Mouse (Mus musculus) mouse embryonic stem cell (cell line): ENCODE measurements around the gene Map1s.

Experiments
- in situ Hi-C, 2 experiments: fragments of 300-500 bp; cut with MboI; formaldehyde crosslinking; loops; 1 replicate in 1 of 2; 3 replicates in 1 of 2; pipeline ENCODE4 v1.14.3; 2019 to 2020; ENCODE audit warnings: low sequenced_read_pairs in 2 of 2, low pct_unique_long_range_greater_than_20kb in 1 of 2, mixed read lengths in 1 of 2; ENCODE audit not compliant: unreplicated experiment in 1 of 2

Gene Map1s

DNA sequence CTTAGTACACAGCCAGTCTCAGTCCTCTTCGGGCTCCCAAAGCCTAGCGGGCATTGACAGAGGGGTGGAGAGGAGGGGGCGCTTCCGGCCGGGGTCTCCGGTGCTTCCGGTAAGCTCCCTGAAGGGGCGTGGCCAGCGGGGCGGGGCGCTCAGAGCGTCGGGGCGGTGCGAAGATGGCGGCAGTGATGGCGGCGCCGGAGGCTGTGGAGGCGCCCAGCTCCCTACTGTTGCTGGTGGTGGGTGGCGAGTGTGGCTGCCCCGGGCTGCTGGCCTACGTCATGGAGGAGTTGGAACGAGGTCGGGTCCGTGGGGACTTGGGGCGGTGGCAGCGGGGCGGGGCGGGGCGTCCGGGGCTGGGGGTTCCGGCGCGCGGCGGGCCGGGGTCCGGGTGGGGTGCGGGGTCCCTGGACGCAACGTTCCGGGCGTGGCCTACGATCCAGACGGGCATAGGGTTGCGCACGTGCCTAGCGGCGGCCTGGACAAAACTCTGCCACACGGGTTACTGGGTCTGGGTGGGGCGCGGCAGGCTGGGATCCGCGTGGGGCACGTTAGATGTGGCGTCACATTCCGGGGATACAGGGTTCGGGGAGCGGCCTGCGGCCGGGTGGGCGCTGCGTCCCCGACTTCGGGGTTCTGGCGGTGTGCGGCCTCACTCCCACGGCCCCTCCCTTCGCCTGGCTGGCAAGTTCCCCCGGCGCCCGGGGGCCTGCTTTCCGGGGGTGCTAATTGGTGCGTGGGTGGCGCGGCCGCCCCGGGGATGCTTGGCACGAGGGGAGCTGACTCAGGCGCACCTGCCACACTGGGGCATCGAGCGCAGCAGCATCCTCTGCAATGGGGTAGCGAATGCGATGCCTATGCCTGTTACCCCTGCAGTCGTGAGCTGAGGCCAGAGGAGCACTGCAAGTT lies at the start of gene Map1s:
Map1s (plus strand) TSS at position 102 of the 906 bp plus-strand sequence.
- in situ Hi-C loops = no loop called here

DNA sequence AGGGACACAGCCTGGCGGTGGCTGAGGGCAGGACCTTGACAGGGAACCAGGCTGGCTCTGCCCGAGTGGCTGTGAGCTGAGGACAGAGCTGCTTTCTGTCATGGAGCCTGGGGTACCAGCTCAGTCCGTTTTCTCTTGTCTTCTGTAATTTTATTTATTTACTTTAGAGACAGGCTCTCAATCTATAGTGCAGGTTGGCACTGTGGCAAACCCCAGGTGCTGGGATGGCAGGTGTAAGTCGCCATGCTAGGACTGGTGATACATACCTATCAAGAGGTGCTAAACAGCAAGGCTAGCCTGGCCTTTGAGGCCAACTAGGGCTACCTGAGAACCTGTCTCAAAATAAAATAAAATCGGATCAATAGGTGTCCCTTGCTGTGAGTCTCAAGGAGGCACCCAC lies 49.7 kb upstream of the Map1s start:
- in situ Hi-C loops = no loop called here

DNA sequence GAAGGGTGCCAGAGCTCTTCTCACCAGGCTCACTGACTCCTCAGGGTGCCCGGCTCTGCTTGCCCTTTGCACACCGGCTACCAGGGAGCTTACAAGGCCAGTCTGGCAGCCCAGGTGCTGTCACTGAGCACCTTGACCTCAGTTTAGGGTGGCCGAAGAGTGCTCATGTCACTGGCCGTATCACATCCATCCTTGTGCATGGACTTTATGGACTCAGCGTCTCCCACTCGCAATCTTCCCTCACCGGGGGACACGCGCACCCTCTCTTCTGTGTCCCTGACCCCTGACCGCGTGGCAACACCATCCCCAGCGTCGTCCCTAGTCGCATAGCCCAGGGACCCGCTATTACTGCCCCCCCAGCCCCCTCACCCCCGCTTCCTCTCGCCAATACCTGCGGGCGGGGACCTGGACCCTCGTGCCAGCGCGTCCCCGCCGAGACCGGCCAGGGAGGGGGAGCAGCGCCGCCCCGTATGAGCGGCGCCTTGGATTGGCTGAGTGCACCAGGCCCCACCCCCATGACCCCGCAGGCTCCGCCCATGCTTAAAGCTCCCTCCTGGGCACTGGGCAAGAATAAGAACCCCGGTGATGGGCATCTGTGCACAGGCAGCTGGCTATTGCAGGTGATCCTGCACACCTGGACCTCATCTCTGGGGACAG lies 49.1 kb upstream of the Map1s start:
- in situ Hi-C loops = no loop called here

GRCm38 (mm10) chr8:70857516-70857915 lies 48.2 kb upstream of the Map1s start:
- in situ Hi-C loops = no loop called here

DNA sequence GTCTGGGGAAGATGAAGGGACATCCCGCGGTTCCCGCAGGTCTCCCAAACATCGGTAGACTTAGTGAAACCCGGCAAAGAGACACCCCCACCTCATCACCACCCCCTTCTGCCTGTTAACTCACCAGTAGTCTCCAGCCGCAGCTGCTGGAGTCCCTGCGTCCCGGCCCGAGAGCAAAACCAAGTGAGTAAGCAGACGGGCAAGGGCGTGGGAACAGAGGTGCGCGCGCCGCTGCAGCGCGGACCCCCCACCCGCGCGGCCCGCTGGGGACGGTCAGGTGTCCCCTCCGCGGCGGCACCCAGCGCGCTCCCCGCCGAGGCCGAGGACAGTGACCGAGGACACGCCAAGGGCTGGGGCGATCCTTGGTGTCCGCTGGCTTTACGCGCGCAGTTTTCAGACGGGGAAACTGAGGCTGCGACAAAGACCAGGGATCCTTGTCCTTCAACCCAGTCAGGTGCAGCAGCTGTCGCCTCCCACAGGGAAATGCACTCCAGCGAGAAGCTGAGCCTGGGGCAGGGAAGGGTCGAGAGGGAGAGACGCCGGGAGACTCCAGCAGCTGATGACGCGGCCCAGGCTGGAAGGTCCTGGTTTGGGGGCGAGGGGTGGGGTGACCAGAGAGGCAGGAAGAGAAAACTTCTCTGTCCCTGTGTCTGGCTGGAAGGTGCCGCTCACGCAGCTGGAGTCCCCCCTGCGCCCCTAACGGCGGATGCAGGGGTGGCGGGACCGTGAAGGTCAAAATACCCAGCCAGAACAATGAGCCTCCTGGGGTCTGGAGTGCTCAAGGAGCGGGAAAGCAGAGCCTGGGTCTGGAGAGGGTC lies 42.7 kb upstream of the Map1s start, which contains the start of gene Kcnn1:
Kcnn1 (minus strand) TSS at position 435 of the 818 bp plus-strand sequence.
- in situ Hi-C loops = no loop called here

DNA sequence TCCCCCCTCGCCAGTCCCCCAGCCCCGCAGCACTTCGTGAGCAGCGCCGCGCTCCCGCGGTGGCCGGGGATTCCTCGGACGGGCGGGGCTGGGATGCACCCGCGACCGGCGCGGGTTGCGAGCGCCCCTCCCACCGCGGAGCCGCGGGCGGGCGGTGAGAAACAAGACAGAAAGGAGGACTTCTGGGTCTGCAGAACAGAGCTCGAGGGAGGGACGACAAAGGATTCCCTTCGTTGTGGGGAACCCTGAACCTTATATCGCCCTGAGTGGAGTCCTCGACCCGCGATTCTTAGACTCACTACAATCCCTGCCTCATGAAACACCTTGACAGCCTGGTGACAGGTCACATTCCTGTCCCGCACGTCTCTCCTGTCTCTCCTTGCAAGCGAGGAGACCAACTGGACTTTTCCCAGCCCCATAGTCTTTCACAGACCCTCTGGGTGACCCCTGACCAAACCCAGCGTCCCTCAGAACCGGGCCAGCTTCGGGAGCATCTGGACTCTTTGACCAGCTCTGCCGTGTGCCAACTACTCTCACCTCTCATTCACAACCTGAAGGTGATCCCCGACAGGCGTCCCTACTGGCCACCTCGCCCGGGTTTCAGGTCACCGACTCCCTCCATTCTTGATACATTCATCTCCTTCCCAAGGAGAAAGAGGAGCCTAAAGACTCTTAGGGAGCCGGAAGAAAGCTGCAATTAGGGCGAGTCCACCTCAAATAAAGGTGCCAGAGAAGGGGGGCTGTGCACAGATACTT lies 41.6 kb upstream of the Map1s start:
- in situ Hi-C loops = no loop called here

DNA sequence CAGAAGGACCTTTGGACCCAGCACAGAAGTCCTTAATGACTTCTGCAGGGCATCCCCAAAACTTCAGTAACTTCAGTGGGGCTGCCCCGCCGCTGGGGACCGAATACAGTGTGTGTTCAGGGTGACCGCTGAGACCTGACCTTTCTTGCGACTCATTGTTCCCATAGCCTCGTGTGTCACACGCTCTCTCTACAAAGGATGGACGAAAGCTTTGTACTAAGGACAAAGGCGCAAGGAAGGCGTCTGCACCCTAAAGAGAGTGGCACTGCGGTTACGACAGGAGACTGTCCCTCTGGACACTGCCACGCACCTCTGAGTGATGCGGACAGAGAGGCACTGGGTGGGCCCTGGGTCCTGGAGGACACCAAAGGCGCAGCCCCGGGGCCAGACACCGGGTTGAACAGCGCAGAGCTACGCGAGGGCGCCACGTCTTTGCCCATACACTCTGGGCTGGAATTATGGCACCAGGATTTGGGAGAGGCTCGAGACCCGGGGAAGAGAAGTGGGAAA lies 41.0 kb upstream of the Map1s start:
- in situ Hi-C loops = no loop called here

DNA sequence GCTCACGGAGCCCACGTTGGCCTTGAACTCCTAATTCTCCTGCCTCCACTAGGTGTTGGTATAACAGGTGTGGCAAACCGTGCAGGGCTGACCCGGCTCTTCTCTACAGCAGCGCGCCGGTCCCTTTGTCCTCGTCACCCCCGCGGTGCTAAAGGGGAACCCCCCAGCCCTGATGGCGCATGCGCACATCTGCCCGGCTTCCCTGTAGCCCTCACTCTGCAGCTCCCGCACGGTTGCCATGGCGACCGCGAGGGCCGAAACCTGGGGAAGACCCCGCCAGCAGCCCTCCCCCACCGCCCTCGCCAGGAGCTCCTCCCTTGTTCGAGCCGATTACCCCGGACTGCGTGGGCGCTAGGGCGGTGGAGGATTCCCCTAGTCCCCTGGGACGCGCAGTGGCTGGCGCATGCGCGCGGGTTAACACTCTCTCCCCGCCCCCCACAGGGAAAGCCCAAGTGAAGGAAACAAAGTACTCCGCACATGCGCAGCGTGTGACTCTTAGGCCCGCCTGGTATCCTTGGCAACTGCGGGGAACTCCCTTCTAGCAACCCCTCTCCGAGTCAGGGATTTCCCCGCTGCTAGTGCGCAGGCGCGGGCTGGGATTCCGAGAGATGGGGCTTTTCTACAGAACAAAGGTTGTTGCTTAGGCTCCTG lies 40.3 kb upstream of the Map1s start:
- in situ Hi-C loops = no loop called here

GRCm38 (mm10) chr8:70866001-70866520 lies 39.7 kb upstream of the Map1s start:
- in situ Hi-C loops = no loop called here

DNA sequence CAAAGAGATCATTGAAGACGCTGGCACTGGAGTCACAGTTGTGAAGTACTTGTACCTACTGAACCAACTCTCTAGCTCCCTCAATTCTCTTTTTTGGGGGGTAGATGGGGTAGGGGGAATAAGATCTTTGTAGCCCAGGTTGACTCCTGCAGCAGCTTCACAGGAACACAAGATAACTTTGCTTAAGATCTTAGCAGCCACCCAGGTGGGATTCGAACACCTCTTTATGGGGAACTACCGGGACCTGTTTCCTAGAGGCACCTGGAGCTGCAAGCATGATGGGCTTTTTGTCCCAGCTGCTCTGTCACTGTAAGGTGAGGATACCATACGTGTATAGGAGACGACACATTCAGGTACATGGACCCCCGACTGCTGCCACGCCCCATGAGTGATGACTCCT lies 39.2 kb upstream of the Map1s start:
- in situ Hi-C loops = no loop called here

DNA sequence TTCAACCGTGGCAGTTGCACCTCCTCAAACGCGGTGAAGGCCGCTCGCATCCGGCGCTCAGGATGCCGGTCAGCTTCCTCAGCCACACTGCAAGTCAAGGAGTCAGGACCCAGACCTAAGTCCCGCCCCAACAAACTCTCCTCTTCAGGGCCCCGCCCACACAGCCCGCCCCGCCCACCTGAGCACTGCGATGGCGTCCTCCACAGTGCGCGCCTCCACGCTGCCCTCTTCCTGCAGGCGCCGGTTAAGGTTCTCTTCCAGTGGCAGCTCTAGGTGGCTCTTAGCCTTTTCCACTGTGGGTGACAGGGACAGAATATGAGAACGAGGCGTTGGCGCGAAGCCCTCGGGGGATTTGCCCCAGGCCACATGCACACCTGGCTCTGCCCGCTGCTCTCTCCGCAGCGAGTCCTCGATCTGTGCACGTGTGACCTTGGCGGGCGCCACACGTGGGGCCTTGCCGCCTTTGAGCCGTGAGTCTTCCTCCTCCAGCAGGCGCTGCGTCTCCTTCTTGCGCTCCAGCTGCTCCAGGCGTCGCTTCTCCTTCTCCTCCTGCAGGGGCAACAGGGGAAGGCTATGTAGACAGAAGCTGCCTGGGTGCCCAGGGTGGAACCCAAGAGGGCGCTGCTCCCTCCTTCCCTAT lies 37.1 kb upstream of the Map1s start:
- in situ Hi-C loops = no loop called here

DNA sequence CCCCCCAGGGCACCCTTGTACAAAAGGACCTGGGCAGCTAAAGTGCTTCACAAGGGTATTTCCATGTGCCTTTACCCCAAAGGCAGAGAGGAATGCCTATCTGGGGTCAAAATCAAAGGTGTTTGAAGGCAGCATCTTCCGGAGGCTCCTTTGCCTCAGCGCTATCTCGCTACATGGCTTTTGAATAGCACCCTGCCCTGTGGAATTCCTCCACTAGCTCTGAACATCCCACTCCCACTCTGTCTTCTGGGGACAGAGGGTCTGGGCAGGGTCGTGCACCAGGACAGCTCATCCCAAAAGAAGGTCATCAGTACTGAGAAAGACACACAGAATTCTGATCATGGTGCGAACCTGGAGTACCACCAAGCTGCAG lies 36.5 kb upstream of the Map1s start:
- in situ Hi-C loops = no loop called here

- in situ Hi-C loops = no loop called here
Observed at GRCm38 (mm10) chr8:70869601-70870041, 36.1 kb upstream of the Map1s start.

GRCm38 (mm10) chr8:70871195-70871807 lies 34.4 kb upstream of the Map1s start:
- in situ Hi-C loops = no loop called here

GRCm38 (mm10) chr8:70872643-70873363 lies 32.9 kb upstream of the Map1s start:
- in situ Hi-C loops = no loop called here

- in situ Hi-C loops = no loop called here
Observed at GRCm38 (mm10) chr8:70873364-70873985, 32.3 kb upstream of the Map1s start, which contains the start of gene Ccdc124. Gene Ccdc124, minus strand, starts transcription at chr8:70873935.
